Mouse (Mus musculus) limb, embryonic 15.5 days (tissue): ENCODE results near the gene Atp2c2. TPM values are rescaled to one million over a fixed set of nuclear protein-coding genes. Genes with fewer than 3 reads are reported as not detected.

Source experiments
- ATAC-seq: fragments of 200-750 bp; cut with Nextera tagmentation; 2 replicates; pipeline ENCODE4 v1.8.0; 2017; ENCODE audit warnings: low read depth, moderate TSS enrichment; ENCODE audit not compliant: insufficient number of reproducible peaks, low FRiP score, low TSS enrichment
- H3K27ac ChIP-seq: fragments of 300-500 bp; sonication (generic); 2 replicates; pipeline ENCODE4 v1.5.1; 2015; ENCODE audit warnings: moderate library complexity, mild to moderate bottlenecking, inconsistent platforms
- H3K27me3 ChIP-seq: fragments of 300-500 bp; sonication (generic); 2 replicates; pipeline ENCODE4 v1.6.1; 2015; ENCODE audit warnings: inconsistent platforms
- H3K36me3 ChIP-seq: fragments of 300-500 bp; sonication (generic); 2 replicates; pipeline ENCODE4 v1.6.1; 2015; ENCODE audit warnings: inconsistent platforms
- H3K4me1 ChIP-seq: fragments of 300-500 bp; sonication (generic); 2 replicates; pipeline ENCODE4 v1.6.1; 2015; ENCODE audit warnings: inconsistent platforms
- H3K4me2 ChIP-seq: fragments of 300-500 bp; sonication (generic); 2 replicates; pipeline ENCODE4 v1.6.1; 2015; ENCODE audit warnings: mild to moderate bottlenecking, inconsistent platforms
- H3K4me3 ChIP-seq: fragments of 300-500 bp; sonication (generic); 2 replicates; pipeline ENCODE4 v1.5.1; 2015; ENCODE audit warnings: mild to moderate bottlenecking, inconsistent platforms
- H3K9ac ChIP-seq: fragments of 300-500 bp; sonication (generic); 2 replicates; pipeline ENCODE4 v1.6.1; 2015; ENCODE audit warnings: inconsistent platforms
- H3K9me3 ChIP-seq: fragments of 300-500 bp; sonication (generic); 2 replicates; pipeline ENCODE4 v1.6.1; 2016; ENCODE audit warnings: inconsistent platforms
- WGBS: fragments of 180-500 bp; shearing (Covaris S2); methylation state at CpG from one replicate; pipeline ENCODE4 v1.1.7; 2015; 5-methylcytosine and 5-hydroxymethylcytosine counted together
- polyA plus RNA-seq: library from polyadenylated mRNA; unstranded; fragments of >200 nt; fragmentation: Nextera tagmentation; extraction: Ambion mirVana; gene quantifications from 2 replicates; pipeline ENCODE4 v1.2.1, GENCODE M21; 2015

Atp2c2 gene
- polyA plus RNA-seq, 1 experiment from 2014 or later = 5.8 TPM

- no peaks in the 10 kb centered on the region for H3K36me3 ChIP-seq
- no peak overlapping the region for H3K4me2 ChIP-seq
- H3K9ac ChIP-seq = no peak overlapping the region
- WGBS = 75% methylated on average over 11 of the region's 11 CpGs
- no peak for ATAC-seq
- H3K27ac ChIP-seq = no peak overlapping the region
- no peak overlapping the region for H3K4me3 ChIP-seq
- H3K27me3 ChIP-seq = no peaks in the 10 kb centered on the region
- H3K4me1 ChIP-seq = peaks cover 14% of the 10 kb centered on the region
- no peaks in the 10 kb centered on the region for H3K9me3 ChIP-seq
Measured at GRCm38 (mm10) chr8:119673976-119674555, 25.7 kb upstream of the Atp2c2 start.

- no peak overlapping the region for H3K27ac ChIP-seq
- ATAC-seq = no peak
- 81% methylated on average over 5 of the region's 5 CpGs for WGBS
- no peaks in the 10 kb centered on the region for H3K36me3 ChIP-seq
- no peak overlapping the region for H3K4me3 ChIP-seq
- H3K4me2 ChIP-seq = no peak overlapping the region
- H3K27me3 ChIP-seq = no peaks in the 10 kb centered on the region
- H3K4me1 ChIP-seq = peaks cover 14% of the 10 kb centered on the region
- no peak overlapping the region for H3K9ac ChIP-seq
- H3K9me3 ChIP-seq = no peaks in the 10 kb centered on the region
Measured at GRCm38 (mm10) chr8:119675457-119675856, 24.4 kb upstream of the Atp2c2 start.

- H3K27ac ChIP-seq = no peak overlapping the region
- ATAC-seq = no peak
- WGBS = 12% methylated on average over 8 of the region's 8 CpGs
Measured at GRCm38 (mm10) chr8:119676389-119676788, 23.4 kb upstream of the Atp2c2 start.

GRCm38 (mm10) chr8:119678138-119678843, 21.5 kb upstream of the Atp2c2 start:
- Histone ChIP-seq H3K9ac (no peak overlapping the region), H3K4me2 (peak overlapping the region; percentile 19; the same call in 1 of the 2 replicates), H3K27me3 (no peaks in the 10 kb centered on the region), H3K36me3 (no peaks in the 10 kb centered on the region), H3K4me1 (peaks cover 7% of the 10 kb centered on the region), H3K4me3 (peak overlapping the region; percentile 12), H3K27ac (no peak overlapping the region), H3K9me3 (no peaks in the 10 kb centered on the region)
- WGBS = 4% methylated on average over 18 of the region's 18 CpGs
- no peak for ATAC-seq

More at GRCm38 (mm10) chr8:119676389-119676788, 23.4 kb upstream of the Atp2c2 start:
- Histone ChIP-seq H3K9me3 (no peaks in the 10 kb centered on the region), H3K27me3 (no peaks in the 10 kb centered on the region), H3K36me3 (no peaks in the 10 kb centered on the region), H3K4me2 (no peak overlapping the region), H3K4me3 (no peak overlapping the region), H3K4me1 (peaks cover 7% of the 10 kb centered on the region), H3K9ac (no peak overlapping the region)

GRCm38 (mm10) chr8:119679184-119679583, 20.6 kb upstream of the Atp2c2 start:
- Histone ChIP-seq H3K27ac (no peak overlapping the region), H3K27me3 (no peaks in the 10 kb centered on the region), H3K36me3 (no peaks in the 10 kb centered on the region), H3K9ac (no peak overlapping the region), H3K4me3 (no peak overlapping the region), H3K4me2 (no peak overlapping the region), H3K9me3 (no peaks in the 10 kb centered on the region), H3K4me1 (peaks cover 7% of the 10 kb centered on the region)
- 74% methylated on average over 14 of the region's 14 CpGs for WGBS
- no peak for ATAC-seq

GRCm38 (mm10) chr8:119690602-119691001, 9.2 kb upstream of the Atp2c2 start:
- H3K9me3 ChIP-seq = no peaks in the 10 kb centered on the region
- no peak overlapping the region for H3K4me3 ChIP-seq
- no peaks in the 10 kb centered on the region for H3K27me3 ChIP-seq
- H3K9ac ChIP-seq = no peak overlapping the region
- H3K4me2 ChIP-seq = no peak overlapping the region
- H3K36me3 ChIP-seq = no peaks in the 10 kb centered on the region
- WGBS = 53% methylated on average over 6 of the region's 6 CpGs
- ATAC-seq = no peak
- 0 out of 2 replicates have a peak, but pooled peaks cover 3% of the 10 kb centered on the region for H3K4me1 ChIP-seq
- H3K27ac ChIP-seq = no peak overlapping the region

GRCm38 (mm10) chr8:119691989-119692388, 7.8 kb upstream of the Atp2c2 start:
- no peak overlapping the region for H3K4me3 ChIP-seq
- H3K27me3 ChIP-seq = no peaks in the 10 kb centered on the region
- no peak overlapping the region for H3K27ac ChIP-seq
- 0 out of 2 replicates have a peak, but pooled peaks cover 3% of the 10 kb centered on the region for H3K4me1 ChIP-seq
- ATAC-seq = no peak
- no peaks in the 10 kb centered on the region for H3K36me3 ChIP-seq
- H3K9ac ChIP-seq = no peak overlapping the region
- 74% methylated on average over 4 of the region's 4 CpGs for WGBS
- no peaks in the 10 kb centered on the region for H3K9me3 ChIP-seq
- H3K4me2 ChIP-seq = no peak overlapping the region

GRCm38 (mm10) chr8:119694696-119695095, 5.1 kb upstream of the Atp2c2 start:
- H3K9ac ChIP-seq = no peak overlapping the region
- no peak overlapping the region for H3K27ac ChIP-seq
- no peaks in the 10 kb centered on the region for H3K9me3 ChIP-seq
- H3K4me3 ChIP-seq = no peak overlapping the region
- H3K27me3 ChIP-seq = peaks cover 23% of the 10 kb centered on the region
- whole genome bisulfite sequencing = 59% methylated on average over 7 of the region's 7 CpGs
- H3K36me3 ChIP-seq = no peaks in the 10 kb centered on the region
- H3K4me2 ChIP-seq = no peak overlapping the region
- peaks cover 8% of the 10 kb centered on the region for H3K4me1 ChIP-seq
- no peak for ATAC-seq

GRCm38 (mm10) chr8:119697163-119697562, 2.6 kb upstream of the Atp2c2 start:
- peaks cover 12% of the 10 kb centered on the region for H3K4me1 ChIP-seq
- WGBS = 64% methylated on average over 2 of the region's 2 CpGs
- no peak overlapping the region for H3K4me2 ChIP-seq
- no peak overlapping the region for H3K27ac ChIP-seq
- no peak overlapping the region for H3K9ac ChIP-seq
- peaks cover 45% of the 10 kb centered on the region for H3K27me3 ChIP-seq
- no peak overlapping the region for H3K4me3 ChIP-seq
- H3K36me3 ChIP-seq = no peaks in the 10 kb centered on the region
- H3K9me3 ChIP-seq = no peaks in the 10 kb centered on the region
- no peak for ATAC-seq

- ATAC-seq = no peak
- peaks cover 54% of the 10 kb centered on the region for H3K27me3 ChIP-seq
Measured at GRCm38 (mm10) chr8:119698960-119699359, 849 bp upstream of the Atp2c2 start.

GRCm38 (mm10) chr8:119702965-119703364, 3.2 kb downstream of the Atp2c2 start:
- Histone ChIP-seq H3K27ac (no peak overlapping the region), H3K9me3 (no peaks in the 10 kb centered on the region), H3K4me1 (peaks cover 12% of the 10 kb centered on the region), H3K9ac (no peak overlapping the region), H3K4me2 (no peak overlapping the region), H3K4me3 (no peak overlapping the region), H3K27me3 (peaks cover 49% of the 10 kb centered on the region), H3K36me3 (no peaks in the 10 kb centered on the region)
- whole genome bisulfite sequencing = 58% methylated on average over 7 of the region's 7 CpGs
- ATAC-seq = no peak

More at GRCm38 (mm10) chr8:119698960-119699359, 849 bp upstream of the Atp2c2 start:
- no peaks in the 10 kb centered on the region for H3K9me3 ChIP-seq
- H3K27ac ChIP-seq = no peak overlapping the region
- 2% methylated on average over 12 of the region's 12 CpGs for WGBS
- peaks cover 12% of the 10 kb centered on the region for H3K4me1 ChIP-seq
- H3K4me2 ChIP-seq = peak overlapping the region; percentile 39
- H3K4me3 ChIP-seq = peak overlapping the region; percentile 31; the same call in 1 of the 2 replicates
- no peaks in the 10 kb centered on the region for H3K36me3 ChIP-seq
- H3K9ac ChIP-seq = no peak overlapping the region

GRCm38 (mm10) chr8:119707146-119707545, 7.3 kb downstream of the Atp2c2 start:
- ATAC-seq = no peak

More at GRCm38 (mm10) chr8:119707146-119707545, 7.3 kb downstream of the Atp2c2 start:
- Histone ChIP-seq H3K9me3 (no peaks in the 10 kb centered on the region), H3K27me3 (0 out of 2 replicates have a peak, but pooled peaks cover 9% of the 10 kb centered on the region), H3K4me2 (no peak overlapping the region), H3K4me3 (no peak overlapping the region), H3K36me3 (no peaks in the 10 kb centered on the region), H3K27ac (no peak overlapping the region), H3K4me1 (peaks cover 11% of the 10 kb centered on the region), H3K9ac (no peak overlapping the region)
- 74% methylated on average over 9 of the region's 9 CpGs for WGBS
